Mouse (Mus musculus) heart, embryonic 15.5 days (tissue): ENCODE data around the gene Wipf2. TPM values are rescaled to one million over a fixed set of nuclear protein-coding genes. Genes with fewer than 3 reads are reported as not detected.
"Not testable (repeated sequence)": the region's sequence is repeated elsewhere in the genome, so short reads cannot be mapped to it uniquely, and the experiment has no call there.

Experiments
- ATAC-seq: fragments of 200-750 bp; cut with Nextera tagmentation; replicated peaks from 2 replicates; pipeline ENCODE4 v1.8.0; 2017; ENCODE audit warnings: low read depth, moderate TSS enrichment; ENCODE audit not compliant: insufficient number of reproducible peaks, insufficient read depth, low FRiP score
- H3K27ac ChIP-seq: fragments of 300-500 bp; sonication (generic); 2 replicates; pipeline ENCODE4 v1.5.1; 2015; ENCODE audit warnings: mild to moderate bottlenecking, inconsistent platforms
- H3K27me3 ChIP-seq: fragments of 300-500 bp; sonication (generic); 2 replicates; pipeline ENCODE4 v1.6.1; 2015; ENCODE audit warnings: inconsistent platforms
- H3K36me3 ChIP-seq: fragments of 300-500 bp; sonication (generic); 2 replicates; pipeline ENCODE4 v1.6.1; 2015; ENCODE audit warnings: mild to moderate bottlenecking, inconsistent platforms
- H3K4me1 ChIP-seq: fragments of 300-500 bp; sonication (generic); replicated peaks from 2 replicates; pipeline ENCODE4 v1.6.1; 2015; ENCODE audit warnings: inconsistent platforms
- H3K4me2 ChIP-seq: fragments of 300-500 bp; sonication (generic); 2 replicates; pipeline ENCODE4 v1.6.1; 2015; ENCODE audit warnings: inconsistent platforms, mild to moderate bottlenecking, moderate library complexity
- H3K4me3 ChIP-seq: fragments of 300-500 bp; sonication (generic); 2 replicates; pipeline ENCODE4 v1.5.1; 2015; ENCODE audit warnings: mild to moderate bottlenecking, inconsistent platforms
- H3K9ac ChIP-seq: fragments of 300-500 bp; sonication (generic); 2 replicates; pipeline ENCODE4 v1.6.1; 2015; ENCODE audit warnings: mild to moderate bottlenecking, inconsistent platforms
- H3K9me3 ChIP-seq: fragments of 300-500 bp; sonication (generic); replicated peaks from 2 replicates; pipeline ENCODE4 v1.6.1; 2016; ENCODE audit warnings: inconsistent platforms
- WGBS: fragments of 180-500 bp; shearing (Covaris S2); methylation state at CpG from one replicate; pipeline ENCODE4 v1.1.7; 2015; ENCODE audit warnings: mixed read lengths; 5-methylcytosine and 5-hydroxymethylcytosine counted together
- polyA plus RNA-seq: library from polyadenylated mRNA; unstranded; fragments of >200 nt; fragmentation: Nextera tagmentation; extraction: Ambion mirVana; gene quantifications from 2 replicates; pipeline ENCODE4 v1.2.1, GENCODE M21; 2015

Gene Wipf2
- polyA plus RNA-seq, 1 experiment from 2014 or later: 2.2 TPM

DNA sequence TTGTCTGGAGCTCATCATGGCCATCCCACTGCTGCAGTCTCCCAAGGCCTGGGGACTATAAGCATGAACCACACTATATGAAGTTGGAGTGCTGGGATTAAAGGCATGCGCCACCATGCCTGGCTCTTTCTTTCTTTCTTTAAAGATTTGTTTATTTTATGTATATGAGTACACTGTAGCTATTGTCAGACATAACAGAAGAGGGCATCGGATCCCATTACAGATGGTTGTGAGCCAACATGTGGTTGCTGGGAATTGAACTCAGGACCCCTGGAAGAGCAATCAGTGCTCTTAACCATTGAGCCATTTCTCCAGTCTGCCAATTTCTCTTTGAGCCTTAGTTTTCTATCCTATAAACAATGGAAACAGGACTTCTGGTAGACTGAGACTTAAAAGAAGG lies 70.4 kb downstream of the Wipf2 start:
- H3K9ac ChIP-seq: not testable (repeated sequence)
- peak overlapping the region; percentile 99 for H3K27ac ChIP-seq

DNA sequence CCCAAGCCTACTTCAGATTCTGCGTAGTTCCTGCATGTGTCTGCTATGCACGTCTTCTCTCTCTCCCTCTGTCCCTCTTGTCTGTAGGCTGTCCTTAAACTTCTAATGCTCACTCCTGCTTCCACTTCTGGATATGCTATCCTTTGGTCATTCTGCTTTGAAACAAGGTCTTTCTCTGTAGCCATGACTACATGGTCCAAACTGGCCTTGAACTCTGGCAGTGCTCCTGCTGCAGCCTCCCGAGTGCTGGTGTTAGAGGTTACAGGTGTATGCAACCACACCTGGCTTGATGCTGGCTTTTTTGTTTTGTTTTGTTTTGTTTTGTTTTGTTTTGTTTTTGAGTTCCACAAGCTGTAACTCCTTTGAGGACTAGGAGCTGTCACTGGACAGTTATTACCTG lies 70.9 kb downstream of the Wipf2 start:
- Histone ChIP-seq H3K27ac (no peak overlapping the region), H3K4me2 (no peak overlapping the region), H3K9ac (no peak overlapping the region), H3K9me3 (no peaks in the 10 kb centered on the region), H3K4me1 (peaks cover 78% of the 10 kb centered on the region), H3K36me3 (no peaks in the 10 kb centered on the region), H3K27me3 (no peaks in the 10 kb centered on the region), H3K4me3 (no peak overlapping the region)
- no peak for ATAC-seq
- WGBS: 86% methylated on average over 3 of the region's 3 CpGs

More for the DNA sequence above, 70.4 kb downstream of the Wipf2 start:
- not testable (repeated sequence) for H3K36me3 ChIP-seq, H3K4me2 ChIP-seq, ATAC-seq, H3K4me3 ChIP-seq, H3K9me3 ChIP-seq, H3K27me3 ChIP-seq
- 96% methylated on average over 2 of the region's 2 CpGs for WGBS
- H3K4me1 ChIP-seq: peaks cover 78% of the 10 kb centered on the region

DNA sequence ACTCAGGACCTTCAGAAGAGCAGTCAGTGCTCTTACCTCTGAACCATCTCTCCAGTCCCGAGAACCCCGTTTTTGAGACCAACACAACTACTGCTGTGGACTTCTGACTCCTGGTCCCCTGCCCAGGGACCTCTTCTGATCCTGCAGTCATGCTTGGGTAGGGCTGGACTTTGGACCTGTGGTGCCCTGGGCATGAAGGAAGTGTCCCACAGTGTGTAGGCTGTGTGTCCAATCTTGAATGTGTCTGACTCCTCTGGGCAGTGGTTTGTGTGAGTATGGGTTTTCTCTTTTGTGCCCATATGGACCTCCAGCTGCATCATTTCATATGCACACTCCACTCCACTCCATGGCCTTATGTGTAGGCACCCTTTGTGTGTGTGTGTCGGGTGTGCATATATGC lies 71.7 kb downstream of the Wipf2 start:
- no peak overlapping the region for H3K4me2 ChIP-seq
- peaks cover 78% of the 10 kb centered on the region for H3K4me1 ChIP-seq
- no peak overlapping the region; the same call in 1 of the 2 replicates for H3K27ac ChIP-seq
- H3K4me3 ChIP-seq: no peak overlapping the region
- no peak for ATAC-seq
- H3K27me3 ChIP-seq: no peaks in the 10 kb centered on the region
- no peak overlapping the region for H3K9ac ChIP-seq
- H3K36me3 ChIP-seq: no peaks in the 10 kb centered on the region
- no peaks in the 10 kb centered on the region for H3K9me3 ChIP-seq
- WGBS: 90% methylated on average over 3 of the region's 3 CpGs

DNA sequence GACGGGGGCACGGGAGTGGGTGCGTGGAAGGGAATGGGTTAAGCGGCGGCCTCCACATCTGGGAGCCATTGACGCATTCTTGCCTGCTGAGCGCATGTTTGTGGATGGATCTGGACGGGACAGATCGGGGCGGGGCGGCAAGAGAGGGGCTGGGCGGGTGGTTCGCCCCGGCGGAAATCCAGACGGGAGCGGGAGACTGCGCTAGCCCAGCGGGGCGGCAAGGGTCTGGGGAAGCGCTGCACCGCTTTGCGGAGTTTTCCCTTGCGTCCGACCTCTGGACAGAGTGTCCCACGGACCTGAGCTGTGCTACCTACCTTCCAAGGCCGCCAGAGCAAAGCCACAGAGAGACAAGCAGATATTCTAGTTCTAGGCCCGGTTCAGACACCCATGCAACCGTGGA lies 72.7 kb downstream of the Wipf2 start:
- Histone ChIP-seq H3K27me3 (no peaks in the 10 kb centered on the region), H3K27ac (peak overlapping the region; percentile 99), H3K4me1 (peaks cover 78% of the 10 kb centered on the region), H3K4me3 (peak overlapping the region; percentile 80), H3K4me2 (peak overlapping the region; percentile 83), H3K9ac (peak overlapping the region; percentile 63), H3K36me3 (no peaks in the 10 kb centered on the region), H3K9me3 (no peaks in the 10 kb centered on the region)
- 3% methylated on average over 29 of the region's 29 CpGs for WGBS
- peak; percentile 36 for ATAC-seq

DNA sequence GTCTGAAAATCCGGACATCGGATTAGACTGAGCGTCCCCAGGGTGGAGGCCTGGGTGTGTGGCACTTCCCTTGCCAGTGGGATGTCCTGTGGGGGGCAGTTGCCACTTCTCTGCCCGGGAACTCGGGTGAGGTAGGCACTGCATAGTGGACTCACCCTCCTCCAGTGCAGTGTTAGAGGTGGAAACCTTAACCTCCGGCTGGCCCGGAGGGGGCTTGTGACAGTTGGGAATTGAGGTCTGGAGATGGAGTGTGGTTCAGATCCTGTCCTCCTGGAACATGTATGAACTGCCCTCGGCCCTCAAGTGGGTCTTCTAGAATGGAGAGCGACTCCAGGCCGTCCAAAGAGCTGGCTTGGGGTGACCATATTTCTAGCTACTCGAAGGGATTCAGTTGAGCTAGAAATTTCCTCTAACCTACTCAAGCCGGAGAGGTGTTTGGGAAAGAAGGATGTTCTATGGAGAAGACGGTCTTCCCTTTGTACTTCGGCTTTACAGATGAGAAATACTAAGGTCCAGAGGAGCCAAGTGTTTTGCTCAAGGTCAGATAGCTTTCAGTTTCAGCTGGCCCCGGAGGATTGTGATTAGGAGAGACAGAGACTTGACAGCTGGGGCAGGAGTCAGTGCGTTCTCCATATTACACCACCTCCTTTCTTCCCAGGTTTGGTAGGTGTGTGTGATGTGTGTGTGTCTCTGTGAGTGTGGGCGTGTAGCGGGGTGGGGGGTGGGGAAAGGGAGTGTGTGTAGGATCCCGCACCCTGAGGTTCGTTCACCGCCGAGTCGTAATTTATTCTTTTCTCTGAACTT lies 73.4 kb downstream of the Wipf2 start:
- peak; percentile 8 for ATAC-seq
- Histone ChIP-seq H3K4me3 (peak overlapping the region; percentile 80), H3K27me3 (no peaks in the 10 kb centered on the region), H3K9me3 (no peaks in the 10 kb centered on the region), H3K4me2 (peak overlapping the region; percentile 83), H3K36me3 (no peaks in the 10 kb centered on the region), H3K9ac (peak overlapping the region; percentile 63), H3K27ac (peak overlapping the region; percentile 99), H3K4me1 (peaks cover 78% of the 10 kb centered on the region)
- WGBS: 2% methylated on average over 23 of the region's 23 CpGs

DNA sequence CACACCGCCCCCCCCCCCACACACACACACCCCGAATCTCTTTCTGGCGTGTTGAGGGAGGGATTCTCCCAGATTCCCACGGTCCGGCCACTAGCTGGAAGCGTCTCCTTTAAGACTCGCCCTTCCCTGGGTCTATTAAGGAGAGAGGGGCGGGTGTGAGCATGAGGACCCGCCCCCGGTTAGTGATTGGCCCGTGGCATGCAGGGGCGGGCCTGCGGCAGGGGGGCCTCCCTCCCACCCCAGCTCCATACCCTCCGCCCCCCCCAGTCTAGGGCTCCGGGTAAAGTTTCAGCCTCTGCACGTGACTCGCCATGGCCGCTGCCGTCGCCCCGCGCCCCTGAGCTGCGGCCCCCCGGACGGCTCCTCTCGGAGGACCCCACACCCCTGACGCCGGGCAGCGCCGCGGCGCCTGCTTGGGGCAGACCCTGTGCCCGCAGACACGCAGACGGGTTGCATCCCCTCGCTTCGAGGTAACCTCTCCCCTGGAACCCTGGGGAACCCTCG lies 74.0 kb downstream of the Wipf2 start:
- H3K9me3 ChIP-seq: no peaks in the 10 kb centered on the region
- no peaks in the 10 kb centered on the region for H3K36me3 ChIP-seq
- peaks cover 78% of the 10 kb centered on the region for H3K4me1 ChIP-seq
- peak overlapping the region; percentile 85 for H3K9ac ChIP-seq
- under 1% methylated on average over 37 of the region's 38 CpGs for WGBS
- H3K27ac ChIP-seq: peak overlapping the region; percentile 99
- peak; percentile 89 for ATAC-seq
- H3K4me3 ChIP-seq: peak overlapping the region; percentile 80
- H3K4me2 ChIP-seq: peak overlapping the region; percentile 83
- H3K27me3 ChIP-seq: no peaks in the 10 kb centered on the region

DNA sequence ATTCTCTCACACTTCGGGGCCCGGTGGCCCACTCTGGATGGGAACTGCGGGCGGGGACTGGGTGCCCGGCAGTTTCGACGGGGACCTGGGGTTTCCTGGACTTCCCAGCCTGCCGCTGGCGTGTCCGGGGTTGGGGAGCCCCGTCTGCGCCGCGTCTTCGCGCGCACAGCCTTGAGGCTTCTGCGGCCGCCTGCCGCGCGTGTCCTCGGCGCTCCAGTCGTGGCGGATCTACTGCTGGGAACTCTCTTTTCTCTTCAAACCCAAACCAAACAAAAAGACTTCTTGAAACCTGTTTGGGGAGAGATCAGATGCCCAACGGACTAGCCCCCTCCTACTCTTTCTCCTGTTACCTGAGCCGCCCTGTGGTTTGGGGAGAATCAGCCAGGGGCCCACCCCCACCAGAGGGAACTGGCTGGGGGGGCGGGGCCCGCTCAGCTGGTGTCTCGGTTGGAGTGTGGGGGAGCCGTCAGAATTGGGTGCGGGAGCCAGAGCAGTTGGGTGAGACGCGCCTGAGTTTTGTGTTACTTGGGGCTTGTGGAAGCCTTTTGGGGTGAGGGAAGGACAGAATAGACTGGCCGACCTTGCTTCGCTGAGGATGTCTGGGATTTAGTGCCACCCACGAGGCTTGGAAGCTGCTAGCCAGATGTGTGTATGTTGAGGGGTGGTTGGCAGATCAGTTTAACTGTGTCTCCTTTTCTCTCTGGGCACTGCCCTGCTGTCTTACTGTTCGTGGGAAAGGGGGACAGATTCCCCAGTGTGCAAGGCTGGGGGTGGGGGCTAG lies 74.7 kb downstream of the Wipf2 start:
- no peak for ATAC-seq
- no peaks in the 10 kb centered on the region for H3K27me3 ChIP-seq
- H3K9me3 ChIP-seq: no peaks in the 10 kb centered on the region
- peak overlapping the region; percentile 85 for H3K9ac ChIP-seq
- H3K4me1 ChIP-seq: peaks cover 78% of the 10 kb centered on the region
- peak overlapping the region; percentile 83 for H3K4me2 ChIP-seq
- WGBS: under 1% methylated on average over 39 of the region's 39 CpGs
- no peaks in the 10 kb centered on the region for H3K36me3 ChIP-seq
- peak overlapping the region; percentile 99 for H3K27ac ChIP-seq
- peak overlapping the region; percentile 80 for H3K4me3 ChIP-seq

DNA sequence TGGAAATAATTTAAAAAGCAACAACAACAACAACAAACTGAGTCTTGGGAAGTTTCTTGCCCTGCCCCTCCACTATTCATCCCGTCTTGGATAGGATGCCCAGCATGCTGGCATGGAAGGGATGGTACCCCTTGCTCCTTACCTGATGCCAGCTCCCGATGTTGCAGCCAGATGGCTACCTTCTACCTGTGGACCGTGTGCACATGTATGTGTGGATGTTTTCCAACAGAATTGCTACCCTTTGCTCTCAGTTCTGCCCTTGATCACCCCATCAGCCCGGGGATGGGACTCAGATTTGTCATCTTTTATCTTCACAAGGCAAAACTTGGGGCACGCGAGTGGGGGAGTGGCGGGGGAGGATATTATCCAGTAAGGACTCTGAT lies 75.3 kb downstream of the Wipf2 start:
- no peaks in the 10 kb centered on the region for H3K36me3 ChIP-seq
- ATAC-seq: no peak
- H3K9me3 ChIP-seq: no peaks in the 10 kb centered on the region
- peak overlapping the region; percentile 85 for H3K9ac ChIP-seq
- H3K4me1 ChIP-seq: peaks cover 78% of the 10 kb centered on the region
- H3K27ac ChIP-seq: peak overlapping the region; percentile 99
- H3K4me2 ChIP-seq: peak overlapping the region; percentile 83
- H3K4me3 ChIP-seq: peak overlapping the region; percentile 80
- no peaks in the 10 kb centered on the region for H3K27me3 ChIP-seq
- WGBS: 34% methylated on average over 7 of the region's 7 CpGs

DNA sequence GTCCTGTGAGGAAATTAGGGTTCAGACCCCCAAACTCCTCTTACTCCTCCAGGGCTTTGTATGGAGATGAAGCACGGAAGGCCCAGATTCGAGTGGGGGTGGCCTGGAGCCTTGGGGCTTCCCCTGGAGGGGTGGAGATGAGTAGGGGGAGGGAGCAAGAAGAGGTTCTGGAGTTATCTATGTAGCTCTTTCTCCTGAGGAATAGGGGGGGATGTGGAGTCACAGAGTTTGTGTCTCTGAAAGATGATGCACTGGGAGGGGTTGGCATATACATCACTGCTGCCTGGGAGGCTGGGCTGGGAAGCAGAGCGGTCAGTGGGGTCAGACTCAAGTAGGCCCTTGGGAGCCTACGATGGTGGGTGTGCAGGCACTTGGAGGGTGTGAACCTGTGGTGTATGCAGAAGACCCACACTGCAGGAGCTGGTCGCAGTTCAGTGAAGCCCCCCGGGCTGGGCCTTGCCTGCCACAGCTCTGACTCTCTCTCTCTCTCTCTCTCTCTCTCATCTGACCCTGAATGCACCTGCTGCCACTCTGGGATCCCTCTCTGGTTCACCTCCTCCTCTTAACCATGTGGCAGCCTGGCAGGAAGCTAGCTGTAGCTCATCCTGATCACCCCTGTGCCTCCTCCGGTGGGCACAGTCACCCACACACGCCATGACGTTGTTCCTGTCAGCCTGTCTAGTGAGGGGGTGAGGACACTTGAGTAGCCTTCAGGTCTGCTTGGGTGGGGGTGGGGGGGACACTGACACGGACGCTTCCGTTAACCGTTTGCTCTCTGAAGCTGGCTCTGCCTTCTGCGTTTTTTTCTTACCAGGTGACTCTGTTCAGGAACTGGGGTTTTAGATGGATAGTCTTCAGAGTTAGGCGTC lies 75.9 kb downstream of the Wipf2 start:
- H3K36me3 ChIP-seq: no peaks in the 10 kb centered on the region
- peak overlapping the region; percentile 80 for H3K4me3 ChIP-seq
- peak overlapping the region; percentile 83 for H3K4me2 ChIP-seq
- H3K9me3 ChIP-seq: no peaks in the 10 kb centered on the region
- H3K27me3 ChIP-seq: no peaks in the 10 kb centered on the region
- H3K9ac ChIP-seq: peak overlapping the region; percentile 85
- 33% methylated on average over 15 of the region's 15 CpGs for WGBS
- H3K27ac ChIP-seq: peak overlapping the region; percentile 99
- no peak for ATAC-seq
- peaks cover 83% of the 10 kb centered on the region for H3K4me1 ChIP-seq

DNA sequence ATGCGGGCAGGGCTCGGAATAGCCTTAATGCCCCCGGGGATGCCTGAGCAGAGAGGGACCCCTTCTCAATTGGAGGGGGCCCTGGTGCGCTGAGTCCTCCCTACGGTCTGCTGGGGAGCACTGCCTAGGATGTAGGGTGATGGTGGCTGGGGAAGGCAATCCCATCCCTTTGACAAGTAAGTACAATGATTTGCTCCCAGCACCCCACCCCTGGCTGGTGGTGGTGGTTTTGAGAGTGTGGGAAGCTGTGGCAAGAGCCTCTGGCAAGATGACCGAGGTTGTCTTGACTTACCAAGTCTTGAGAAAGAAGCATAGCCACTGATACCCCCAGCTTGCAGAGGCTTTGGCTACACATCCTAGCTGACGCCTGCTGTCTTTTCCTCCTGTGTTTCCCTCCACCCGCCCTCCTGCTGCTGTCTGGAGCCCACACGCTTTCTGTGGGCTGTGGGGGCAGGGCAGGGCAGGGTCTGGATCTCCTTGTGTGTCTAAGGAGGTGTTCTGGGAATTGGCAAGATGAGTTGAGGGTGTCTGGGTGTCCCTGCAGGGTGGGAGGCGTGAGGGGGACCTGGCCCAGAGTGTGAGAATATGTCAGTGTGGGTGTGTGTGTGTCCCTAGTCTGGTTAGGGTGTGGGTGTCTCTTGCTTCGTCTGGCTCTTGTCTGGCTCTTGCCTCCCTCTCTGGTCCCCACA lies 76.7 kb downstream of the Wipf2 start:
- no peaks in the 10 kb centered on the region for H3K9me3 ChIP-seq
- no peaks in the 10 kb centered on the region for H3K36me3 ChIP-seq
- H3K4me1 ChIP-seq: peaks cover 88% of the 10 kb centered on the region
- peak overlapping the region; percentile 99 for H3K27ac ChIP-seq
- H3K9ac ChIP-seq: peak overlapping the region; percentile 85
- ATAC-seq: no peak
- 39% methylated on average over 11 of the region's 11 CpGs for WGBS
- no peaks in the 10 kb centered on the region for H3K27me3 ChIP-seq
- H3K4me2 ChIP-seq: peak overlapping the region; percentile 83
- peak overlapping the region; percentile 80 for H3K4me3 ChIP-seq
